Mouse (Mus musculus): ENCODE measurements around the gene Cplx1. TPM values are rescaled to one million over a fixed set of nuclear protein-coding genes. Genes with fewer than 3 reads are reported as not detected.

The Cplx1 gene
- polyA plus RNA-seq, 1 experiment from 2014 or later: 0.74 TPM

- Histone ChIP-seq H3K36me3 (no peaks in the 10 kb centered on the region), H3K4me1 (peaks cover 13% of the 10 kb centered on the region), H3K27ac (replicated peaks) (no peak overlapping the region), H3K9me3 (no peaks in the 10 kb centered on the region), H3K4me2 (peak overlapping the region; percentile 75), H3K9ac (no peak overlapping the region), H3K4me3 (peak overlapping the region; percentile 46), H3K27me3 (replicated peaks) (peaks cover 58% of the 10 kb centered on the region)
- no peak for ATAC-seq (ENCODE audit: extremely low read depth, insufficient number of reproducible peaks, low FRiP score, low TSS enrichment)
- WGBS: 11% methylated on average over 7 of the region's 7 CpGs
Observed at GRCm38 (mm10) chr5:108549137-108549488, 711 bp downstream of the Cplx1 start.

- no peak overlapping the region for H3K27ac ChIP-seq (replicated peaks)
- no peak for ATAC-seq (ENCODE audit: extremely low read depth, insufficient number of reproducible peaks, low FRiP score, low TSS enrichment)
- peaks cover 13% of the 10 kb centered on the region for H3K4me1 ChIP-seq
- H3K4me3 ChIP-seq: no peak overlapping the region
- H3K4me2 ChIP-seq: no peak overlapping the region
- no peaks in the 10 kb centered on the region for H3K36me3 ChIP-seq
- peaks cover 55% of the 10 kb centered on the region for H3K27me3 ChIP-seq (replicated peaks)
- no peaks in the 10 kb centered on the region for H3K9me3 ChIP-seq
- 82% methylated on average over 5 of the region's 5 CpGs for WGBS
- H3K9ac ChIP-seq: no peak overlapping the region
Observed at GRCm38 (mm10) chr5:108547636-108548035, 2.2 kb downstream of the Cplx1 start.

- H3K9me3 ChIP-seq: no peaks in the 10 kb centered on the region
- no peak overlapping the region for H3K27ac ChIP-seq (replicated peaks)
- peaks cover 16% of the 10 kb centered on the region for H3K27me3 ChIP-seq (replicated peaks)
- no peak for ATAC-seq (ENCODE audit: extremely low read depth, insufficient number of reproducible peaks, low FRiP score, low TSS enrichment)
- H3K4me2 ChIP-seq: no peak overlapping the region
- H3K36me3 ChIP-seq: no peaks in the 10 kb centered on the region
- 59% methylated on average over 7 of the region's 7 CpGs for WGBS
- no peak overlapping the region for H3K4me3 ChIP-seq
- no peak overlapping the region for H3K9ac ChIP-seq
- no peaks in the 10 kb centered on the region for H3K4me1 ChIP-seq
Observed at GRCm38 (mm10) chr5:108543516-108544291, 6.1 kb downstream of the Cplx1 start.

GRCm38 (mm10) chr5:108534188-108534587 lies 15.6 kb downstream of the Cplx1 start:
- H3K9ac ChIP-seq: no peak overlapping the region
- no peak overlapping the region for H3K27ac ChIP-seq (replicated peaks)
- no peak overlapping the region for H3K4me3 ChIP-seq
- peaks cover 13% of the 10 kb centered on the region; the same call in 1 of the 2 replicates for H3K9me3 ChIP-seq
- no peaks in the 10 kb centered on the region for H3K27me3 ChIP-seq (replicated peaks)
- no peak for ATAC-seq (ENCODE audit: extremely low read depth, insufficient number of reproducible peaks, low FRiP score, low TSS enrichment)
- H3K4me2 ChIP-seq: no peak overlapping the region
- no peaks in the 10 kb centered on the region for H3K36me3 ChIP-seq
- 90% methylated on average over 2 of the region's 2 CpGs for WGBS
- no peaks in the 10 kb centered on the region for H3K4me1 ChIP-seq

- no peaks in the 10 kb centered on the region for H3K27me3 ChIP-seq (replicated peaks)
- H3K4me3 ChIP-seq: no peak overlapping the region
- no peak overlapping the region for H3K27ac ChIP-seq (replicated peaks)
- H3K4me2 ChIP-seq: no peak overlapping the region
- H3K36me3 ChIP-seq: no peaks in the 10 kb centered on the region
- H3K9me3 ChIP-seq: no peaks in the 10 kb centered on the region
- H3K9ac ChIP-seq: no peak overlapping the region
- no peaks in the 10 kb centered on the region for H3K4me1 ChIP-seq
- no peak for ATAC-seq (ENCODE audit: extremely low read depth, insufficient number of reproducible peaks, low FRiP score, low TSS enrichment)
- 72% methylated on average over 3 of the region's 3 CpGs for WGBS
Observed at GRCm38 (mm10) chr5:108522597-108522996, 27.2 kb downstream of the Cplx1 start.

GRCm38 (mm10) chr5:108521896-108522295 lies 27.9 kb downstream of the Cplx1 start:
- ATAC-seq (ENCODE audit: extremely low read depth, insufficient number of reproducible peaks, low FRiP score, low TSS enrichment): no peak

GRCm38 (mm10) chr5:108521016-108521415 lies 28.8 kb downstream of the Cplx1 start:
- Histone ChIP-seq H3K9ac (no peak overlapping the region), H3K36me3 (no peaks in the 10 kb centered on the region), H3K4me3 (no peak overlapping the region), H3K4me2 (no peak overlapping the region), H3K4me1 (no peaks in the 10 kb centered on the region), H3K27ac (replicated peaks) (no peak overlapping the region), H3K9me3 (no peaks in the 10 kb centered on the region), H3K27me3 (replicated peaks) (no peaks in the 10 kb centered on the region)
- 60% methylated on average over 2 of the region's 2 CpGs for WGBS
- no peak for ATAC-seq (ENCODE audit: extremely low read depth, insufficient number of reproducible peaks, low FRiP score, low TSS enrichment)

More at GRCm38 (mm10) chr5:108521896-108522295, 27.9 kb downstream of the Cplx1 start:
- 61% methylated on average over 3 of the region's 3 CpGs for WGBS
- no peaks in the 10 kb centered on the region for H3K27me3 ChIP-seq (replicated peaks)
- H3K4me1 ChIP-seq: no peaks in the 10 kb centered on the region
- no peak overlapping the region for H3K4me2 ChIP-seq
- H3K27ac ChIP-seq (replicated peaks): no peak overlapping the region
- H3K9me3 ChIP-seq: no peaks in the 10 kb centered on the region
- no peak overlapping the region for H3K4me3 ChIP-seq
- H3K36me3 ChIP-seq: no peaks in the 10 kb centered on the region
- no peak overlapping the region for H3K9ac ChIP-seq

- 73% methylated on average over 7 of the region's 7 CpGs for WGBS
- H3K4me2 ChIP-seq: no peak overlapping the region
- no peaks in the 10 kb centered on the region for H3K9me3 ChIP-seq
- no peak for ATAC-seq (ENCODE audit: extremely low read depth, insufficient number of reproducible peaks, low FRiP score, low TSS enrichment)
- no peaks in the 10 kb centered on the region for H3K36me3 ChIP-seq
- no peaks in the 10 kb centered on the region for H3K4me1 ChIP-seq
- no peak overlapping the region for H3K27ac ChIP-seq (replicated peaks)
- H3K4me3 ChIP-seq: no peak overlapping the region
- no peak overlapping the region for H3K9ac ChIP-seq
- H3K27me3 ChIP-seq (replicated peaks): no peaks in the 10 kb centered on the region
Observed at GRCm38 (mm10) chr5:108520153-108520552, 29.7 kb downstream of the Cplx1 start.

- Histone ChIP-seq H3K4me1 (no peaks in the 10 kb centered on the region), H3K4me3 (no peak overlapping the region), H3K9me3 (no peaks in the 10 kb centered on the region), H3K36me3 (no peaks in the 10 kb centered on the region), H3K27me3 (replicated peaks) (no peaks in the 10 kb centered on the region), H3K9ac (no peak overlapping the region), H3K27ac (replicated peaks) (no peak overlapping the region), H3K4me2 (no peak overlapping the region)
- WGBS: 72% methylated on average over 5 of the region's 5 CpGs
- ATAC-seq (ENCODE audit: extremely low read depth, insufficient number of reproducible peaks, low FRiP score, low TSS enrichment): no peak
Observed at GRCm38 (mm10) chr5:108518951-108519350, 30.9 kb downstream of the Cplx1 start.

GRCm38 (mm10) chr5:108518106-108518885 lies 31.5 kb downstream of the Cplx1 start:
- H3K9me3 ChIP-seq: no peaks in the 10 kb centered on the region
- no peak for ATAC-seq (ENCODE audit: extremely low read depth, insufficient number of reproducible peaks, low FRiP score, low TSS enrichment)
- WGBS: 72% methylated on average over 9 of the region's 9 CpGs

GRCm38 (mm10) chr5:108516655-108517054 lies 33.2 kb downstream of the Cplx1 start:
- H3K27me3 ChIP-seq (replicated peaks): no peaks in the 10 kb centered on the region
- no peak overlapping the region for H3K4me2 ChIP-seq

More at GRCm38 (mm10) chr5:108518106-108518885, 31.5 kb downstream of the Cplx1 start:
- Histone ChIP-seq H3K36me3 (no peaks in the 10 kb centered on the region), H3K27me3 (replicated peaks) (no peaks in the 10 kb centered on the region), H3K9ac (no peak overlapping the region), H3K27ac (replicated peaks) (no peak overlapping the region), H3K4me3 (no peak overlapping the region), H3K4me1 (no peaks in the 10 kb centered on the region), H3K4me2 (no peak overlapping the region)

More at GRCm38 (mm10) chr5:108516655-108517054, 33.2 kb downstream of the Cplx1 start:
- H3K27ac ChIP-seq (replicated peaks): no peak overlapping the region
- no peak overlapping the region for H3K9ac ChIP-seq
- H3K36me3 ChIP-seq: no peaks in the 10 kb centered on the region
- no peaks in the 10 kb centered on the region for H3K9me3 ChIP-seq
- WGBS: 73% methylated on average over 3 of the region's 3 CpGs
- H3K4me1 ChIP-seq: no peaks in the 10 kb centered on the region
- no peak overlapping the region for H3K4me3 ChIP-seq
- no peak for ATAC-seq (ENCODE audit: extremely low read depth, insufficient number of reproducible peaks, low FRiP score, low TSS enrichment)

Measured in heart, embryonic 13.5 days (tissue).